Mouse (Mus musculus): ENCODE results near the gene Arhgef16. TPM values are rescaled to one million over a fixed set of nuclear protein-coding genes. Genes with fewer than 3 reads are reported as not detected.

Gene Arhgef16
- total and polyA plus RNA-seq, 3 experiments: not detected

- Histone ChIP-seq H3K9me3 (replicated peaks; ENCODE audit: low read length) (peaks cover 81% of the 10 kb centered on the region), H3K27ac (ENCODE audit: insufficient read depth, low read depth) (no peak overlapping the region), H3K27me3 (replicated peaks) (no peaks in the 10 kb centered on the region), H3K9ac (ENCODE audit: insufficient read depth, low read depth) (no peak overlapping the region), H3K4me1 (ENCODE audit: control insufficient read depth in 1 of 2, insufficient read depth in 2 of 2) (no peaks in the 10 kb centered on the region), H3K36me3 (replicated peaks in 1 of 2; ENCODE audit: control insufficient read depth in 1 of 2, insufficient read depth in 1 of 2, low read length in 1 of 2) (no peaks in the 10 kb centered on the region), H3K4me2 (ENCODE audit: insufficient read depth, low read depth, poor library complexity, severe bottlenecking) (no peak overlapping the region), H3K79me2 (replicated peaks; ENCODE audit: control insufficient read depth, extremely low read depth, insufficient read depth, poor library complexity, severe bottlenecking) (no peaks in the 10 kb centered on the region), H3K4me3 (replicated peaks in 1 of 3; ENCODE audit: low read depth in 2 of 3, low read length in 2 of 3, poor library complexity in 1 of 3) (no peak overlapping the region)
- dilution Hi-C loops (cut with MboI; ENCODE audit: extremely low pct_ligation_motif_present, extremely low pct_unique_long_range_greater_than_20kb, low sequenced_read_pairs) (no loop called here), in situ Hi-C loops (cut with MboI; ENCODE audit: low pct_ligation_motif_present, low pct_unique_long_range_greater_than_20kb, low sequenced_read_pairs) (no loop called here)
- DNase-seq (ENCODE audit: extremely low read depth): no peak
- TF ChIP-seq HCFC1 (IDR thresholded peaks at IDR 0.05; ENCODE audit: low read depth, low read length) (no peak), ETS1 (conservative IDR thresholded peaks at IDR 0.05; ENCODE audit: low read depth, low read length) (no peak), JUN (IDR thresholded peaks at IDR 0.05; ENCODE audit: insufficient read depth, low read depth, low read length) (no peak), CHD2 (IDR thresholded peaks at IDR 0.05; ENCODE audit: low read length) (no peak), GABPA (IDR thresholded peaks at IDR 0.05; ENCODE audit: insufficient replicate concordance, low read depth, low read length) (no peak), MAFK (IDR thresholded peaks at IDR 0.05; ENCODE audit: insufficient replicate concordance, low read length) (no peak), ZNF384 (IDR thresholded peaks at IDR 0.05; ENCODE audit: low read depth, low read length) (no peak), ELF1 (IDR thresholded peaks at IDR 0.05; ENCODE audit: low read depth, low read length) (no peak), MYC (IDR thresholded peaks at IDR 0.05; ENCODE audit: low read depth, low read length) (no peak), CTCF (conservative IDR thresholded peaks at IDR 0.05 in 1 of 2, IDR thresholded peaks at IDR 0.05 in 1 of 2; ENCODE audit: low read depth in 2 of 2, low read length in 2 of 2) (no peak), ZKSCAN1 (IDR thresholded peaks at IDR 0.05; ENCODE audit: borderline replicate concordance, low read depth, low read length) (no peak), TCF12 (IDR thresholded peaks at IDR 0.05; ENCODE audit: low read depth, low read length) (no peak), POLR2AphosphoS2 (IDR thresholded peaks at IDR 0.05; ENCODE audit: low read depth, low read length) (no peak), JUND (conservative IDR thresholded peaks at IDR 0.05; ENCODE audit: low read depth, low read length) (no peak), RCOR1 (conservative IDR thresholded peaks at IDR 0.05; ENCODE audit: low read depth, low read length) (no peak), USF1 (IDR thresholded peaks at IDR 0.05; ENCODE audit: low read depth, low read length) (no peak), TBP (conservative IDR thresholded peaks at IDR 0.05; ENCODE audit: low read depth, low read length) (no peak), NELFE (IDR thresholded peaks at IDR 0.05; ENCODE audit: low read depth, low read length) (no peak), SIN3A (IDR thresholded peaks at IDR 0.05; ENCODE audit: low read length) (no peak)
Measured at GRCm38 (mm10) chr4:154312143-154312812, 10.8 kb upstream of the Arhgef16 start.

- H3K27ac ChIP-seq (ENCODE audit: insufficient read depth, low read depth): no peak overlapping the region
- H3K36me3 ChIP-seq (replicated peaks in 1 of 2; ENCODE audit: control insufficient read depth in 1 of 2, insufficient read depth in 1 of 2, low read length in 1 of 2): no peaks in the 10 kb centered on the region
- in situ Hi-C loops (cut with MboI; ENCODE audit: low pct_ligation_motif_present, low pct_unique_long_range_greater_than_20kb, low sequenced_read_pairs): no loop called here
- no peak overlapping the region for H3K4me2 ChIP-seq (ENCODE audit: insufficient read depth, low read depth, poor library complexity, severe bottlenecking)
- no peaks in the 10 kb centered on the region for H3K27me3 ChIP-seq (replicated peaks)
- H3K4me3 ChIP-seq (replicated peaks in 1 of 3; ENCODE audit: low read depth in 2 of 3, low read length in 2 of 3, poor library complexity in 1 of 3): no peak overlapping the region
- H3K4me1 ChIP-seq (ENCODE audit: control insufficient read depth in 1 of 2, insufficient read depth in 2 of 2): no peaks in the 10 kb centered on the region
- H3K9me3 ChIP-seq (replicated peaks; ENCODE audit: low read length): peaks cover 80% of the 10 kb centered on the region
- no peaks in the 10 kb centered on the region for H3K79me2 ChIP-seq (replicated peaks; ENCODE audit: control insufficient read depth, extremely low read depth, insufficient read depth, poor library complexity, severe bottlenecking)
- dilution Hi-C loops (cut with MboI; ENCODE audit: extremely low pct_ligation_motif_present, extremely low pct_unique_long_range_greater_than_20kb, low sequenced_read_pairs): no loop called here
- no peak for TF ChIP-seq RCOR1 (conservative IDR thresholded peaks at IDR 0.05; ENCODE audit: low read depth, low read length)
- TF ChIP-seq GABPA (IDR thresholded peaks at IDR 0.05; ENCODE audit: insufficient replicate concordance, low read depth, low read length): no peak
- no peak for TF ChIP-seq MEF2A (IDR thresholded peaks at IDR 0.05; ENCODE audit: borderline replicate concordance, low read depth, low read length)
- no peak for TF ChIP-seq MAZ (IDR thresholded peaks at IDR 0.05; ENCODE audit: low read depth, low read length)
- TF ChIP-seq RAD21 (IDR thresholded peaks at IDR 0.05; ENCODE audit: low read depth, low read length): no peak
- no peak for TF ChIP-seq EP300 (IDR thresholded peaks at IDR 0.05; ENCODE audit: low read length)
- TF ChIP-seq IRF4 (IDR thresholded peaks at IDR 0.05; ENCODE audit: low read depth, low read length): no peak
- TF ChIP-seq E2F4 (IDR thresholded peaks at IDR 0.05; ENCODE audit: insufficient replicate concordance, low read depth, low read length): no peak
- DNase-seq (ENCODE audit: extremely low read depth): no peak
- no peak overlapping the region for H3K9ac ChIP-seq (ENCODE audit: insufficient read depth, low read depth)
Measured at GRCm38 (mm10) chr4:154310576-154311262, 9.2 kb upstream of the Arhgef16 start.
